Mouse (Mus musculus) hindbrain, embryonic 12.5 days (tissue): ENCODE measurements at regions not wholly inside any gene's neighbourhood (a gene's known extent, or its start where the extent isn't known, plus 50 kb on each side); places are given as distances from the start of the nearest gene placed in this dataset.
A peak's percentile ranks its signal among the peaks of the same experiment; 100 is the strongest.

Source experiments
- ATAC-seq: fragments of 200-750 bp; cut with Nextera tagmentation; 2 replicates; pipeline ENCODE4 v1.8.0; 2017; ENCODE audit warnings: moderate TSS enrichment; ENCODE audit not compliant: low FRiP score
- H3K27ac ChIP-seq: fragments of 300-500 bp; sonication (generic); 2 replicates; pipeline ENCODE4 v1.5.1; 2016; ENCODE audit warnings: mild to moderate bottlenecking
- H3K27me3 ChIP-seq: fragments of 300-500 bp; sonication (generic); 2 replicates; pipeline ENCODE4 v1.6.1; 2016; ENCODE audit warnings: mild to moderate bottlenecking
- H3K36me3 ChIP-seq: fragments of 300-500 bp; sonication (generic); 2 replicates; pipeline ENCODE4 v1.6.1; 2016; ENCODE audit warnings: mild to moderate bottlenecking
- H3K4me1 ChIP-seq: fragments of 300-500 bp; sonication (generic); 2 replicates; pipeline ENCODE4 v1.6.1; 2016
- H3K4me2 ChIP-seq: fragments of 300-500 bp; sonication (generic); replicated peaks from 2 replicates; pipeline ENCODE4 v1.6.1; 2016; ENCODE audit warnings: mild to moderate bottlenecking
- H3K4me3 ChIP-seq: fragments of 300-500 bp; sonication (generic); 2 replicates; pipeline ENCODE4 v1.5.1; 2016; ENCODE audit warnings: mild to moderate bottlenecking
- H3K9ac ChIP-seq: fragments of 300-500 bp; sonication (generic); 2 replicates; pipeline ENCODE4 v1.6.1; 2016; ENCODE audit warnings: mild to moderate bottlenecking, moderate library complexity
- H3K9me3 ChIP-seq: fragments of 300-500 bp; sonication (generic); replicated peaks from 2 replicates; pipeline ENCODE4 v1.6.1; 2016; ENCODE audit warnings: mild to moderate bottlenecking
- WGBS: fragments of 180-500 bp; shearing (Covaris S2); methylation state at CpG from one replicate; pipeline ENCODE4 v1.1.7; 2016; 5-methylcytosine and 5-hydroxymethylcytosine counted together

DNA sequence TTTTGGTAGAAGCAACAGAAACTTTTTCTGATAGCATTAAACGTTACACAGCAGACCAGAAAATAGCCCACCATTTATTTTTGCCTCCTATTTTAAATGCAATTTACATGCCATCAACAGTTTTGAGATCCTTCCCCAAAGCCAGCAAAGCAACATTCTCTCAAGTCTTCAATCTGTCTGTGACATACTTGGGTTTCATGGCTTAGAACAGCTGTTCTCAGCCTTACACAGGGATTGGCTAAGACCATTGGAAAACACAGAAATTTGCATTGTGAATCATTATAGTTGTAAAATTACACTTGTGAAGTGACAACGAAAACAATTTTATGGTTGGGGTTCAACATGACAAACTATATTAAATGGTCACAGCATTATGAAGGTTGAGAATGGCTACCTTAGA lies 268.8 kb upstream of the Marcks start:
- no peaks in the 10 kb centered on the region for H3K27me3 ChIP-seq
- no peaks in the 10 kb centered on the region for H3K36me3 ChIP-seq
- H3K4me3 ChIP-seq, result no peak overlapping the region
- WGBS, result 92% methylated on average over 2 of the region's 2 CpGs
- H3K4me1 ChIP-seq, result no peaks in the 10 kb centered on the region
- no peak for ATAC-seq
- no peaks in the 10 kb centered on the region for H3K9me3 ChIP-seq
- H3K9ac ChIP-seq, result no peak overlapping the region
- no peak overlapping the region for H3K27ac ChIP-seq
- H3K4me2 ChIP-seq, result no peak overlapping the region

DNA sequence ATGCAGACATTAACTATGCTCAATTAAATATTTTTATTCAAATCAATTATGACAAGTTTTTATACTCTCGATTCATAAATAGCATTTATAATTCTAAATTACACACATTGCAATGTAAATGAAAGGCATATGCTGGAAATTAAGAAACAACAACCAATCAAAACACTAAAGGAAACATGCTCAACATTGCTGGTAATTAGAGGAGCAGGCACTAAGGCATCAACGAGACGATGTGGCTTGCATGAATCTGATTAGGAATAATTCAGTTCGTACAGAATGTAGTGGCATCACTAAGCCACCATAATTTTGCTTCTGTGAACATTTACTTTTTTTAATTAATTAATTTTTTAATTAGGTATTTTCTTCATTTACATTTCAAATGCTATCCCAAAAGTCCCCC lies 266.2 kb upstream of the Marcks start:
- no peaks in the 10 kb centered on the region for H3K27me3 ChIP-seq
- no peak overlapping the region for H3K27ac ChIP-seq
- H3K4me1 ChIP-seq, result peaks cover 3% of the 10 kb centered on the region; the same call in 1 of the 2 replicates
- no peaks in the 10 kb centered on the region for H3K36me3 ChIP-seq
- no peak overlapping the region for H3K4me3 ChIP-seq
- no peak overlapping the region for H3K4me2 ChIP-seq
- WGBS, result 88% methylated on average over 4 of the region's 4 CpGs
- ATAC-seq, result no peak
- no peaks in the 10 kb centered on the region for H3K9me3 ChIP-seq
- H3K9ac ChIP-seq, result no peak overlapping the region

DNA sequence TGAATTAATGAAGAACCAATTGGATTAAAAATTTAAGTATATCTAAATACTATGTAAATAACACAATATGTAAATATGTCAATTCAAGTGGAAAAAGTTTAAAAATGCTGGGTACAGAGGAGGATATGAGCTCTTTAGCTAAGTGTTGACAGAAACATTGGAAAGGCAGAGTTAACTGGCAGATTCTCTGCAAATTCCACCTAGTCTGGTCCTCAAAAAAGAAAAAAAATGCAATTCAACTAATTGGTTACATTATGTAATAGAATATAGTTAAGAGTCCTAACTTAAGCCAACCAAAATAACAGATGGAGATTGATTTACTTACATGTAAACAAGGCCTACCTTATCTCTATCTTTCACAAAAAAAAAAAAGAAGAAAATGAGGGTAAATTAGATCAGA lies 265.7 kb upstream of the Marcks start:
- Histone ChIP-seq H3K4me1 (peaks cover 3% of the 10 kb centered on the region; the same call in 1 of the 2 replicates), H3K27me3 (no peaks in the 10 kb centered on the region), H3K36me3 (no peaks in the 10 kb centered on the region), H3K9me3 (no peaks in the 10 kb centered on the region), H3K4me2 (no peak overlapping the region), H3K4me3 (no peak overlapping the region), H3K27ac (no peak overlapping the region), H3K9ac (no peak overlapping the region)
- no peak for ATAC-seq

DNA sequence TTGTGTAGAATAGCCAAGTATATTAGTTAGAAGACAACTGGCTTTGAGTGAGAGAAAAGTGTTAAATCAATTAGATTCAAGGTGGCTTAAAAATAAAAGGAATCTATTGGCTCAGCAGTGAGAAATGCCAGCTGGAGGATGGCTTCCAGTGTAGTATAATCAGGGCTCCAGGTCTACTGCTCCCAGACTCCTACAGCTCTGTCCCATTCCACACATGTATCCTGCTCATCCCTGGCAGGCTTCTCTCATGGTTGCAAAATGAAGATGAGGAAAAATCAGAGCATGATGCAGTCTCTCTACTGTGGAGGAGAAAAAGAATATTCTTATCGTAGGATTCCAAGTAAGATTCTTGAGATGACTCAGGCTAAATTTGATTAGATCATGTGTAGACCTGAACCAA lies 263.7 kb upstream of the Marcks start:
- no peak overlapping the region for H3K4me2 ChIP-seq
- no peak overlapping the region for H3K4me3 ChIP-seq
- no peaks in the 10 kb centered on the region for H3K36me3 ChIP-seq
- H3K9me3 ChIP-seq, result no peaks in the 10 kb centered on the region
- WGBS, result 94% methylated on average over 1 of the region's 1 CpGs
- ATAC-seq, result no peak
- H3K27me3 ChIP-seq, result no peaks in the 10 kb centered on the region
- H3K27ac ChIP-seq, result no peak overlapping the region
- H3K4me1 ChIP-seq, result peaks cover 8% of the 10 kb centered on the region
- H3K9ac ChIP-seq, result no peak overlapping the region

DNA sequence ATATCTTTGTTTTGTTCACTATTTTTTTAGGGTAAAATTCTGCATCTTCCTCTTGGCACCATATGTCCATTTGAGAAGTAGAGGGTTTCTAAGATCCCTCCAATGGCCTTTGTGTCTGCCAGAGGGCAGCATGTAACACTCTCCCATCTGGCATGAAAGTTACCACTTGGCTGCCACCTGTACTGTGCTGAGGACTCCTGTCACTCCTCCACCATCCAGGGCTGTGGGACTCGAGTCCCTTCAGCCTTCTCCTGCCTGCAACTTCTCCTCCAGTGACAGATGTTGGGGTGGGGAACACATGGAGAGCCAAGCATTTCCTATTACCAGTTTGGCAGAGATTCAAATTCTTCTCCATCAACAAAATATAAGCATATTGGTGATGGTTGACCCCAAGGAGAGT lies 262.3 kb upstream of the Marcks start:
- H3K9me3 ChIP-seq, result no peaks in the 10 kb centered on the region
- H3K27ac ChIP-seq, result no peak overlapping the region
- no peaks in the 10 kb centered on the region for H3K27me3 ChIP-seq
- 53% methylated on average over 1 of the region's 1 CpGs for WGBS
- ATAC-seq, result no peak
- no peaks in the 10 kb centered on the region for H3K36me3 ChIP-seq
- no peak overlapping the region for H3K4me3 ChIP-seq
- H3K9ac ChIP-seq, result no peak overlapping the region
- no peak overlapping the region for H3K4me2 ChIP-seq
- peaks cover 14% of the 10 kb centered on the region for H3K4me1 ChIP-seq

DNA sequence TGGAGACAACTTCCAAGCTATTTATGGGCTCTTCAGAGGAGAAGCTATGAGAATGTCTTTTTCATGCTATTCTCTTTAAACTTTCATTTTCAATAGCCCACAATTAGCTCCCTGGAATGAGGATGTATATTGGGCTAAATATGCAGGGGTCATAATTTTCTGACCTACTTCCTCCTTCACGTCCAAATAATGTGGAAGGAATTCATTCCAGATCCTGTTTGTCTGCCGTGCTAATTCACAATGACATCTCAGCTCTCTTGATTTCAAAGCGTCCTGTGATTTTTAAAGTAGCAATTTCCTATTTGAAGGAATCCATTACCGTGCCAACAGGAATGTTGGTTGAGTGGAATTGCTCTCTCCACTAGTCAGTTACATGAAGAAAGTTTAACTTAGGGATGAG lies 261.7 kb upstream of the Marcks start:
- no peak for ATAC-seq
- Histone ChIP-seq H3K36me3 (no peaks in the 10 kb centered on the region), H3K9me3 (no peaks in the 10 kb centered on the region), H3K9ac (no peak overlapping the region), H3K4me3 (no peak overlapping the region), H3K27ac (no peak overlapping the region), H3K27me3 (no peaks in the 10 kb centered on the region), H3K4me1 (peaks cover 14% of the 10 kb centered on the region), H3K4me2 (no peak overlapping the region)
- WGBS, result 41% methylated on average over 4 of the region's 4 CpGs

DNA sequence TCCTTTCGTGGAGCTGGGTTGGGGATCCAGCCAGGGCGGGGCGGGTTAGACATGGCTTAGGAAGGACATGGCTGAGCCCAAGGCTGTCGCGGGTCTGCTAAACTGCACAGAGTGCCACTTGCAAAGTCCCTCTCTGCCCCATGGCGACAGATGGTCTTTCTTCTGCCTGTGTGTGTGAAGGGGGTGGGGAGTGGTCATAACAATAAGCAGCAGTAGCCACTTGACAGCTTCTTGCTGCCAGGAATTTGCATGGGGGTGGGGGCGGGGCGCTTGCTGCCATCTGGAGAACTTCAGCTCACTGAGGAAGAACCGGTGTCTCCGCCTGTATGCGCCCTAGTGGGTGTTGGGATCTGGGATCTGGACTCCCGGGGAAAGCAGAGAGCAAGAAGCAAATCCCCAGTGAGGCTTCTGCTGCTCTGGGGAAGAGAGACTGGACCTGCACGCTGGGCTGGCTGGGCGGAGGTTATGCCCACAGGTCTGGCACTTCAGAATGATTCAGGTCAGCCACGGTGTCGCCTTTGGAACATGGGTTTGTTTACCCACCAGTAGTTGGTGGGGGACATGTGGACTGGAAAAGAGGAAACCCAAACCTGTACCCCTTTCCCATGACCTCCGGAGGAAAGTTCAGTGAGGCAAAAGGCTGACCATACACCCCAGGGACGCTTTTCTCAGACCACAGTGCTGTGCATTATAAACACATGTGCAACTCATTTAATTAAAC lies 258.7 kb upstream of the Marcks start:
- H3K9ac ChIP-seq, result peak overlapping the region; percentile 47
- peak overlapping the region; percentile 89 for H3K27ac ChIP-seq
- no peaks in the 10 kb centered on the region for H3K36me3 ChIP-seq
- peak; percentile 99 for ATAC-seq
- peak overlapping the region; percentile 32 for H3K4me3 ChIP-seq
- H3K4me2 ChIP-seq, result peak overlapping the region; percentile 62
- peaks cover 14% of the 10 kb centered on the region for H3K4me1 ChIP-seq
- no peaks in the 10 kb centered on the region for H3K27me3 ChIP-seq
- WGBS, result 2% methylated on average over 18 of the region's 18 CpGs
- H3K9me3 ChIP-seq, result no peaks in the 10 kb centered on the region

DNA sequence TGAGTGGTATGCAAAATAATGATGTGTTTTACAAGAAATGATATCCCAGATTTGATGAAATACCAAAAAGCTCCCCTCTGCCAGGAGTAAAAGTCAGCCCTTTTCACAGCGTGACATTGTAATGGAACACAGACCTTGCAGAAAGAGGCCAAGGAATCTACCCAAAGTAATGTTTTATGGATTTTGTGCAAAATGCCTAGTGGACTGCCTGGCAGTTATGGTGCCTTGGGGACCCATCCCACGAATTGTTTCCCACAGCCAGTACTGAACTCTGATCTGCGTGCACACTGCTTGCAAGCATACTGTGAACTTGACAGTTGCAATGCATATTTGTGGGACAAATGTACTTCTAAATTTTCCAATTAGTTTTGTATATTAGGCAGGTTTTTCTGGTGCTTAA lies 251.3 kb upstream of the Marcks start:
- Histone ChIP-seq H3K9me3 (no peaks in the 10 kb centered on the region), H3K36me3 (no peaks in the 10 kb centered on the region), H3K4me1 (no peaks in the 10 kb centered on the region), H3K9ac (no peak overlapping the region), H3K4me3 (no peak overlapping the region), H3K27me3 (no peaks in the 10 kb centered on the region), H3K4me2 (no peak overlapping the region), H3K27ac (no peak overlapping the region)
- WGBS, result 59% methylated on average over 3 of the region's 3 CpGs
- no peak for ATAC-seq

DNA sequence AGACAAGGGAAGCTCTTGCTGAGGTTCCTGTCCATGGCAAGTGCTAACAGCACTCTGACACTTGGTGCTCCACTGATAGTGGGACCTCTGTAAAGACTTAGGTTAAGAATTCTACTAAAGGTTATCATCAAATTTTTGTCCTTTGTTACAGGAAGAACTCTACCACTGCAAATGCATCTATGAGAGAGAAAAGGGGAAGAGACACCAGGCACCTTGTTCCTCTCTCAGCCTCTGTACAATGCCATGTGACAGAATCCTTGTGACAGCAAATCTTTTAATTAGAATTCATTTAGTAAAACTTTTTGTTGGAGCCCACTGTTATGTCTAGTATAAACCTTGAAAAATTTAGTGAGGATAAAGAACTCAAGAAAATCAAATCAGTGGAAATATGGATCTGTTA lies 247.5 kb upstream of the Marcks start:
- H3K4me2 ChIP-seq, result no peak overlapping the region
- ATAC-seq, result no peak
- H3K4me3 ChIP-seq, result no peak overlapping the region
- H3K9me3 ChIP-seq, result no peaks in the 10 kb centered on the region
- H3K36me3 ChIP-seq, result no peaks in the 10 kb centered on the region
- H3K4me1 ChIP-seq, result no peaks in the 10 kb centered on the region
- no peak overlapping the region for H3K9ac ChIP-seq
- H3K27ac ChIP-seq, result no peak overlapping the region
- no peaks in the 10 kb centered on the region for H3K27me3 ChIP-seq

DNA sequence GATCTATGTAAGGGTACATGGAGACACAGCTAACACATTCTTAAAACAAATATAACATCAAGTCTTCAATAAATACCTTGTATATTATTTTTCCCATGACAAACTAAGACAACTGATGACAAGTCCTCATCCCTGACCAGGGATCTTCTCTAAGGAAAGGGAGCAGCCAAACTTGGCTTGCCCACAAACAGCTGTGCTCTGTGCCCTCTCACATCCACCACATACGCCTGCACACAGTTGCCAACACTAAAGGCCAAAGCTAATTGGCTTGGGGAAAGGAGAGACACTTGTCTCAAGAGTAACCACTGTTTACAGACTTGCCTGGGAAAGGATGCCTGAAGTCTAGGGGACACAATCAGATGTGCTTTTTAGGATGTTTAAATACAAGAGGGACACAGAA lies 241.3 kb upstream of the Marcks start:
- Histone ChIP-seq H3K4me2 (no peak overlapping the region), H3K4me1 (peaks cover 13% of the 10 kb centered on the region), H3K4me3 (no peak overlapping the region), H3K27ac (peak overlapping the region; percentile 52), H3K27me3 (no peaks in the 10 kb centered on the region), H3K9ac (no peak overlapping the region), H3K9me3 (no peaks in the 10 kb centered on the region), H3K36me3 (no peaks in the 10 kb centered on the region)
- ATAC-seq, result no peak
- WGBS, result 70% methylated on average over 1 of the region's 1 CpGs

DNA sequence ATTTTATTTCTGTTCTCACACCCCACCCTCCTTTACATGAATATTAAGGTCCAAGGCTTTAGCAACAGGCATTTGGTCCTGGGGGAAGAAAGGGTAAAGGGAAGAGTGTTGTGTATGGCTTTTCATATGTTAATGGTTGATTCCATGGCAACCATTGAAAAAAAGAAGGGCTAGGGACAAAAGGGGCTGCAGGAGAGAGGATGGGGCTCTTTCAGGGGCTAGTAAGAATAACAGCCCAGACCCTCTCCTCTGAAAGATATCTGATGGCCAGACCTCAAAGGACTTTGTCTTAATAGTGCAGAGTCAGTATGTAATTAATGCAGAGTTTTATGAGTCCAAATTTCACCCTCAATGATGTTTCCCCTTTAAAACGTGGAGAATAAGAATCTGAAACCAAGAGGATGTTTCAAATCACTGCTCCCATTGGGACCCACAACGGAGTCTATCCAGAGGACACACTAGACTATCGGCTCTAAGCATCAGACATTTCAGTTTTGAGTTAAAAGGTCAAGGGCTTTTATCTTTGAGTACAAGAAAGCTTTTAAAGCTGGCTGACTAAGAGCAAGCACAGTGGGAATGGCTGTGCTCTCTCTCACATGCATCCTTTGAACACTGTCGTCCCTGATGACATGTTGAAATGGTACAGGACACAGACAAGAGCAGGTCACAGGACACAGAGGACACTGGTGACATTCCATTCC lies 239.4 kb upstream of the Marcks start:
- WGBS, result 11% methylated on average over 4 of the region's 4 CpGs
- no peak overlapping the region for H3K4me3 ChIP-seq
- H3K4me2 ChIP-seq, result peak overlapping the region; percentile 23
- H3K36me3 ChIP-seq, result no peaks in the 10 kb centered on the region
- no peak overlapping the region for H3K9ac ChIP-seq
- H3K9me3 ChIP-seq, result no peaks in the 10 kb centered on the region
- no peaks in the 10 kb centered on the region for H3K27me3 ChIP-seq
- ATAC-seq, result peak; percentile 91
- peak overlapping the region; percentile 69 for H3K27ac ChIP-seq
- H3K4me1 ChIP-seq, result peaks cover 13% of the 10 kb centered on the region

DNA sequence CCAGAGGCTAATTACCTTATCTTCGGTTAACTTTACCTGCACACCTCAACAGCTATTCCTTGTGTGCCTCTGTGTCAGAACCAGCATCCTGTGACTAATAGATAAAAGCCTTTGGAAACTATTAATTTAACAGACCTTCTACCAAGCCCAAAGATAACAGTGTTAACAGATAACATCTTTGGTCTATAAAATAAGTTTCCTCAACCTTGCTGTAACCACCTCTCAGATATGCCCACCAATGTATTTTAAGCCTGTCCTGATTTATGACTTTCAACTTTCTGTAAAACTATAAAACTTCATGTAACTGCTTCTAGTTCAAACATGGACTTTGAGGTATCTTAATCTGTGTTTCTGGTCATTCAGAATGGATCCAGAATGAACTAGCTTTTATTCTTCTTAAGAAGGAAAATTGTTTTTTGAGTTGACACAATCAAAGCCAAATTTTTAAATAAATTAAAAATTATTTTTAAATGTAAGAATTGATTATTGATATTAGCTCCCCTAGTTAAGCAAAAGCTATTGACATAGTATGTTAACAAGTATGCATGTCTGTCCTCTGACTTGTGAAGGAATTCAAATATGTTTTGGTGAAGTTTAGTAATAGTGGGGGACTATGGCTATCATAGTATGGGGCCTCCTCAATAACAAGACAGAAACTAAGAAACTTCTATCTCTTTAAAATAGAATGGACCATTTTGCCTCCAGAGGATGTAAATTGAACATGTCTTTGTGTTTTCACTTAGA lies 238.7 kb upstream of the Marcks start:
- Histone ChIP-seq H3K9ac (no peak overlapping the region), H3K27me3 (no peaks in the 10 kb centered on the region), H3K36me3 (no peaks in the 10 kb centered on the region), H3K4me2 (no peak overlapping the region), H3K4me3 (no peak overlapping the region), H3K4me1 (peaks cover 13% of the 10 kb centered on the region), H3K9me3 (no peaks in the 10 kb centered on the region), H3K27ac (peak overlapping the region; percentile 69; the same call in 1 of the 2 replicates)
- WGBS, result 76% methylated on average over 1 of the region's 1 CpGs
- peak; percentile 47 for ATAC-seq
